Mouse (Mus musculus): ENCODE measurements at regions not wholly inside any gene's neighbourhood (a gene's known extent, or its start where the extent isn't known, plus 50 kb on each side); places are given as distances from the start of the nearest gene placed in this dataset.

GRCm38 (mm10) chr13:117152655-117153054 is 55.7 kb upstream of the Emb start:
- no peak for DNase-seq (ENCODE audit: low spot score in 2 of 2)

- DNase-seq (ENCODE audit: low spot score in 2 of 2) = peak; percentile 12 to 15
These were observed 64.5 kb upstream of the Emb start for GRCm38 (mm10) chr13:117143828-117144227.

GRCm38 (mm10) chr13:117143255-117143654 is 65.1 kb upstream of the Emb start:
- DNase-seq (ENCODE audit: low spot score in 2 of 2) = no peak

GRCm38 (mm10) chr13:117134352-117134751 is 74.0 kb upstream of the Emb start:
- DNase-seq (ENCODE audit: low spot score in 2 of 2) = no peak

- DNase-seq (ENCODE audit: low spot score in 2 of 2) = no peak
These were observed 76.2 kb upstream of the Emb start for GRCm38 (mm10) chr13:117132123-117132522.

- DNase-seq (ENCODE audit: low spot score in 2 of 2) = no peak
These were observed 80.4 kb upstream of the Emb start for GRCm38 (mm10) chr13:117127813-117128549.

GRCm38 (mm10) chr13:117127116-117127728 is 81.1 kb upstream of the Emb start:
- DNase-seq (ENCODE audit: low spot score in 2 of 2) = no peak

GRCm38 (mm10) chr13:117119636-117120035 is 88.7 kb upstream of the Emb start:
- DNase-seq (ENCODE audit: low spot score in 2 of 2) = no peak

- no peak for DNase-seq (ENCODE audit: low spot score in 2 of 2)
These were observed 89.5 kb upstream of the Parp8 start for GRCm38 (mm10) chr13:117114797-117115196.

- DNase-seq (ENCODE audit: low spot score in 2 of 2) = no peak
These were observed 87.1 kb upstream of the Parp8 start for GRCm38 (mm10) chr13:117112424-117112823.

GRCm38 (mm10) chr13:117105151-117105660 is 79.9 kb upstream of the Parp8 start:
- DNase-seq (ENCODE audit: low spot score in 2 of 2) = no peak

GRCm38 (mm10) chr13:117094773-117095172 is 69.4 kb upstream of the Parp8 start:
- DNase-seq (ENCODE audit: low spot score in 2 of 2) = no peak

GRCm38 (mm10) chr13:117088629-117089028 is 63.3 kb upstream of the Parp8 start:
- DNase-seq (ENCODE audit: low spot score in 2 of 2) = no peak

- no peak for DNase-seq (ENCODE audit: low spot score in 2 of 2)
These were observed 57.4 kb upstream of the Parp8 start for GRCm38 (mm10) chr13:117082758-117083157.

- no peak for DNase-seq (ENCODE audit: low spot score in 2 of 2)
These were observed 54.0 kb upstream of the Parp8 start for GRCm38 (mm10) chr13:117079316-117079715.

Data from layer of hippocampus, adult 8-10 months (tissue).